ENCODE assay signal across 20 mouse cellular contexts in genomic region chr2:82067912-82068311, GRCm38 (mm10). TPM values are rescaled to one million over a fixed set of nuclear protein-coding genes. Genes with fewer than 3 reads are reported as not detected.
"Had no signal": no experiment of that assay in that cellular context is flagged by ENCODE, and none has a peak within 500 bp of the region (broad histone marks: within the 10 kb centered on the region; RNA-seq: fewer than 3 reads in every experiment).

No protein-coding gene starts in this region.

- H3K4me3 ChIP-seq: neural tube, embryonic 13.5 days; neural tube, embryonic 15.5 days; stomach, embryonic 15.5 days had no signal

- H3K9ac ChIP-seq: neural tube, embryonic 13.5 days; neural tube, embryonic 15.5 days; stomach, embryonic 15.5 days had no signal

- H3K4me1 ChIP-seq: neural tube, embryonic 13.5 days; neural tube, embryonic 15.5 days; stomach, embryonic 15.5 days had no signal

- DNase-seq: retina, postnatal 1 day; right cerebral cortex, adult 18-20 months; right cerebral cortex, postnatal 14 days; right cerebral cortex, postnatal 25 days; right cerebral cortex, postnatal 4 days; spleen, adult 18-20 months; thymus, adult 18-20 months; thymus, adult 2 months; thymus, postnatal 14 days; thymus, postnatal 25 days; thymus, postnatal 36 days; thymus, postnatal 4 days had no signal

- H3K9me3 ChIP-seq: neural tube, embryonic 13.5 days; neural tube, embryonic 15.5 days; stomach, embryonic 15.5 days had no signal

- H3K27me3 ChIP-seq: neural tube, embryonic 13.5 days; neural tube, embryonic 15.5 days; stomach, embryonic 15.5 days had no signal

- H3K27ac ChIP-seq: neural tube, embryonic 13.5 days; neural tube, embryonic 15.5 days; stomach, embryonic 15.5 days; stomach, postnatal 0 days had no signal

- H3K36me3 ChIP-seq: neural tube, embryonic 13.5 days; neural tube, embryonic 15.5 days; stomach, embryonic 15.5 days had no signal

- H3K4me2 ChIP-seq: neural tube, embryonic 13.5 days; neural tube, embryonic 15.5 days; stomach, embryonic 15.5 days had no signal

RNA-seq across cellular contexts. Expression of gene Zfp804a, which starts 14.9 kb away (rescaled TPM):
- total RNA-seq: neutrophil, adult 5-6 weeks had no signal
- polyA plus RNA-seq: spleen, adult 2 months; testis, adult 2 months; thymus, adult 2 months; urinary bladder, adult 2 months had no signal
